Mouse (Mus musculus) frontal cortex, adult (tissue): ENCODE data around the gene Carmil1.

ENCODE experiments used
- ATAC-seq: cut with Nextera tagmentation; 2 replicates; pipeline ENCODE4 v1.9.2; 2017; ENCODE audit warnings: mild to moderate bottlenecking, moderate library complexity, mixed read lengths; ENCODE audit not compliant: low TSS enrichment

Carmil1 gene

DNA sequence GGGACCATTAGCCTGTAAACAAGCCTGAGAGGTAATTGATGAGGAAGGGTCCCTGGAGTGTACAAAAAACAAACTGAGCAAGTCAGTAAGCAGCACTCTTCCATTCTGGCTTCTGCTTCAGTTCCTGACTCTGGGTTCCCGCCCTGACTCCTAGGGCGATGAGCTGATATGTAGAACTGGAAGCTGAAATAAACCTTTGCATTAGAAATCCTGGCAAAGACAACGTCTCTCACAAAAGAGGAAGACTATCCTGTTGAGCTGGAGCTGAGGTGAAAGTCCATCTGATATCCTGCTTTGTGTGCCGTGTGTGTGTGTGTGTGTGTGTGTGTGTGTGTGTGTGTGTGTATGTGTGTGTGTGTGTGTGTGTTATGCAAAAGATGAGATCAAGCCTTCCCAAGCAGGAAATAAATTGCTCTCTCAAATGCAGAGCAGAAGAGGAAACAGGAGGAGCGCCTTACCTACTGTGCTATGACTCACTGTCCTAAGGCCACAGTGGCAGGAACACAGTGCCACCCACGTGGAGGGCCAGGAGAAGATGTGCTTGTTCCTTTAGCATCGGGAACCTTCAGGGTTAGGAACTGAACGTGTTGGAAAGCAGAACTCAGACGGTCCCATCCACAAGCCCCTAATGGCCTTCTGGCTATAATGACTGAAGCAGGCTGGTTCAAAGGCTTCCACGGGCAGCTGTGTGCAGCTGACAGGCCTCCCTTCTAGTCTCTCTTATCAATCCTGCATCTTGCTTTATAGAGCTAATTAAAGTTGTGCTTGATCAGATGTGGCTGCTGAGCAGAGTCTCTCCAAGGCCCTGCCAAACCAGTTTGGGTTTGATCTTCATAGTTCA lies 19.6 kb downstream of the Carmil1 start:
- peak; percentile 47; the same call in 1 of the 2 replicates for ATAC-seq

DNA sequence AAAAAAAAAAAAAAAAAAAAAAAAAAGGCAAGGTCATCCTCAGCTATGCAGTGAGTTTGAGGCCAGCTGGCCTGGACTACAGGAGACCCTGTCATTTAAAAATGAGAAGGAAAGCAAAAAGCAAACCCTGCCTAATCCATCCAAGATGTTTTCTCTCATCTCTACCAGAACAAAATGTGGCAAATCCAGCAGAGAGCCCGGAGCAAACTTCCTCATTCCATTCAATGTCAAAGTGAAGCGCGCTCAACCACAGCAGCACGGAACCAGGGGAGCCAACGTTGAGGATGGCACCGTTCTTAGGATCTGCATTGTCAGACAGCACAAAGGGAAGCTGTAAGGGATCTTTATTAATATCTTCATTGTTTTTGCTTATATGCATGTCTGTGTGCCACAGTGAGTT lies 22.8 kb downstream of the Carmil1 start:
- no peak for ATAC-seq

DNA sequence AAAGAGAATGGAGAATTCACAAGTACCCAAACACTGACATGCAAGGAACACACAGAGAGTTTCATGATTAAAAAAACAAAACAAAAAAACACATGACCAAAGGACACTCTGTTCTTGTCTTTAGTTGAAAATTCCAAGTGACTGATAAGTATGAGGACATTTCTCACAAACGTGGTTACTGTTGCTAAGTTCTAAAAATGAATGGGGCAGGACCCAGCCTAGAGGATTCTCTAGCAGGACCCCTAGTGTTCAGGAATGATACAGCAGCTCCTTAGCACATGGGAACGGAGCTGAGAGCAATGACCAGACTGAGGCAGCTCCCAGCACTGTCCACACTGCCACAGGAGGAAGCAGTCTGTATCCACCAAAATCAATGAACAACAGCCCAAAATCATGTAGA lies 26.6 kb downstream of the Carmil1 start:
- ATAC-seq = peak; percentile 88

DNA sequence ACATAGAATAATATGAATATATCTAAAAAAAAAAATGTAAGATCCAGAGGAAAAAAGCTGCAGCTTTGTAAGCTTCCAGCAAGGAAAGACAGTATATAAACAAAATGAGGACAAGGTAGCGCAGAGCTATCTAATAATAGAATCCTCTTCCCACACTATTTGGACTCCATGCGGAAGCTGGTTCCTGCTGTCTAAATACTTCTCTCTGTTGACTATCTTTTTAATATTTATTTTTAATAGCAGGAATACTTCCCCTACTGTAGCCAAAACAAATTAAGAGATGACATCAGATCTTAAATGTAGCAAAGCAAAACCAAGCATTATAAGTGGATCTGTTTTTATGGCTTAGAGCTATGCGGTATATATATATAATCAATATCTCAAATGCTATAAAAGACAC lies 27.0 kb downstream of the Carmil1 start:
- ATAC-seq = 0 out of 2 replicates have a peak, but pooled peaks have one; percentile 28

DNA sequence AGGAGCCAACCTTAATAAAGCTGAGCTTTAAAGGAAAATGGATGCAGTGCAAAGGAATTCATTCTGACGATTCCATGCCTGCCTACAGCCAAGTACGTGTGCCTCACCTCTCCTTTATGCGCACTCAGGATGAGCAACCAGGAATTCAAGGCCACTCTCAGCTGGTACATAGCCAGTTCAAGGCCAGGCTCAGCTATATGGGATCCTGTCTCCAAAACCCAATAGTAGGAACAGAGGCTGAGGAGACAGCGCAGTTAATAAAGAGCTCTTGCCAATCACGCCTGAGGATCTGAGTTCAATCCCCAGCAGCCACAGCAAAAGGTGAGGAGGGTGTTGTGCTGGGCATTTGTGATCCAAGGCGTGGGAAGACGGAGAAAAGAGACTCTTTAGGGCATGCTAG lies 29.4 kb downstream of the Carmil1 start:
- ATAC-seq = no peak

DNA sequence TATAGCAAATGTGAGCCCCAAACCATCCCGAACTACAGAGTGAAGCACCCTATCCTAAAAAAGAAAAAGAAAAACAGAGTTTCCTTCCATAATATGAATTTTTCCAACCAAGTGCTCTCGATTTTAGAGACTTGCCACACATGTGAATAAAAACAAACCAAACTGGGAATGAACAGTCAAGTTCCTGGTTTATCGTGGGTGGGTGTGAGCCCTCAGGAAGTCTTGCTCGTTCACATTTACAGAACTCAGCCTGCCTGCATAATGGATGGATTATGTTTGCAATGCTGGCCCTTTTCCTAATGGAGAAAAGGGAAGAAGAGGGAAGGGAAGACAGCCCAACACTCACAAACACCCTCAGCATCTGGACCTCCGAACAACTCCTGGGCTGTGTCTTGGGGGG lies 32.7 kb downstream of the Carmil1 start:
- peak; percentile 72 for ATAC-seq

DNA sequence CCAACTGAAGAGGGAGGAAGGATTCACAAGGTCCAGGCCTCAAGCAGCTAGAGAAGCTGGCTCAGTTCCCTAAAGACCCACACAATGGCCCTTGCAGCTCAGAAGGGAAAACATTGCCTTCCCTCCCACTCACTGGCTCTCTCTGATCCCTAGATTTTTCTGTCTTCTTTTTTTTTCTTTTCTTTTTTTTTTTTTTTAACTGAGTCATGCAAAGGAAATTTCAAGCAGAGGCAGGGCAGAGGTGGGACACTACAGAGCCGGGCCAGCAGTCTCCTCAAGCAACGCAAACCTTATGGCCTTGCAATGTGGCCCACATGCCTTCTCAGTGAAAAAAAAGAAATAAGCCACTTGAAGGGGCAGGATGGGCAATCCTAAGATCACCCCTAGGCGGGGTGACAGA lies 33.2 kb downstream of the Carmil1 start:
- peak; percentile 20 for ATAC-seq

DNA sequence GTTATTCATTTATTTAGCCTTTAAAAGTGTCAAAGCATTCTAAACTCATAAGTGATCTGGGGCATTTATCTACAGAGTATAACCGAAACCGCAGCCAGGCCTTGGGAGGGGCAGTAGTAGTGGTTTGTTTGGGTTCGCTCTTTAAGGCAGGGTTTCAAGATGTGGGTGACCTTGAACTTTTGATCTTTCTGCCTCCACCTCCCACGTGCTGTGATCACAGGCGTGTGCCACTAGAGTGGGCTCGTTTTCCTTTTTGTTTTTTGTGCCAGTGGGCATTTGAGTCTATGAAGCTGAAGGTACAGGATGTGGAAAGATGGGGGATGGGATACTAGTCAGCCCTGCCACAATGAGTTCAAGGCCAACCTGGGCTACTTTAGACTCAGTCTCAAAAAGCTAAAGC lies 34.3 kb downstream of the Carmil1 start:
- ATAC-seq = no peak

DNA sequence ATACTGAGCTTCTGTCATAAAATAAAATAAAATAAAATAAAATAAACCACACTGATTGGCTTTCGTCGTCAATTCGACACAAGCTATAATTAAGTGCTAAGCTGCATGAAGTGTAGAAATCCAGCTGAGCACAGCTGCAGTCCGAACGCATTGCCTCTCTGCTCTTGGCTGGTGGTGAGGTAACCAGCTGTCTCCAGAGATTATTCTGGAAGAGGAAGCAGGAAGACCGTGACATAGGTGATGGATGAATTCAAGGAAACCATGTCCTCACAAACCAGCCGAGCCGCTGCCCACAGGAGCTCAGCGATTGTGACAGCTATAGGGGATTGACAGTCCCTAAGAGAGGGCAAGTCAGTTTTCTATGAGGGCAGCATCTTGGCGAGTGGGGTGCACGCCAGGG lies 36.0 kb downstream of the Carmil1 start:
- ATAC-seq = no peak

DNA sequence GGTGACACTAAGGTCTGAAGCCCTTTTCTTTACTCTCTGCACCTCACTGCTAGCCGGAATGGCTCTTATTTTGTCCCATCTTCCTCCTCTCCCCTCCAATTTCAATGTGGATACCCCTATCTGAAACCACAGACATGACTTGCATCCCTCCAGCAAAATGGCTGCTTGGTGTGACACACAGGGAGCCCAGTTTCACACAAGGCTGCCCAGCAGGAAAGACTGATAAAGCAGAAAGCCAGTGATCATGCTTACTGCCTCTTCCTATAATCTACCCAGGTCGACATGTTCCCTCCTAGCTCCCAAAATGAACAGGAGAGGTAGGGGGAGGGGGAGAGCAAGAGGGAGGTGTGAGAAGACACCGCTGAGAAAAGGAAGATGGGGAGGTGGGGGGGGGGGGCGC lies 36.6 kb downstream of the Carmil1 start:
- no peak for ATAC-seq

DNA sequence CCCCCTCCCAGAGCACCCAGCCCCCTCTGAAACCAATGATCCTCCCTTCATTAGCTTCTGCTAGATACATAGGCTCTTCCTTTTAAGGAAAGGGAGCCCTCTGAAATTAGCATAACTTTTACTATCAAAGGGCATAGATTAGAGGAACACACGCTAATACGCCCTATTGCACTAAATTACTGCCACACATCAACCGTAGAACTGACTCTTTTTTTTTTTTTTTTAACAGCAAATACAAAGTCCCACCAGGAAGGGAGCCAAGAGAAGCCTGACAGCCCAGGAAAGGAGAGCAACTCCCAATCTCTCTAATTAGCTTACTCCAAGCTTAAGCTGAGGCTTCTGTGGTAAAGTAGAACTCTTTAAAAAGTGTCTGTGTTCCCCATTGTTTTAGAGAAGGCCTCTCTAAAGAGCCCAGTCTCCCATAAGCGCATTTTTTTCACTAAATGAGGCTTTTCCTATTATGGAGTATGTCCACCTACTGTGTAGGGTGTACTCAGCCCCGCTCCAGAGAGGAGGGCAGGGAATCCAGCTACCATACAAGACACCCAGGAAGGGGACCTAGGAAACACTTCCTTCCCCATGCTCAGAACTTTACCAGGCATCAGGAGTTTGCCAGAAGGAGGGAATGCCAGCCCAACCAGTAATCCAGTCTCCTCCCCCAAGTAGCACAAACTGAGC lies 38.0 kb downstream of the Carmil1 start:
- ATAC-seq = no peak

DNA sequence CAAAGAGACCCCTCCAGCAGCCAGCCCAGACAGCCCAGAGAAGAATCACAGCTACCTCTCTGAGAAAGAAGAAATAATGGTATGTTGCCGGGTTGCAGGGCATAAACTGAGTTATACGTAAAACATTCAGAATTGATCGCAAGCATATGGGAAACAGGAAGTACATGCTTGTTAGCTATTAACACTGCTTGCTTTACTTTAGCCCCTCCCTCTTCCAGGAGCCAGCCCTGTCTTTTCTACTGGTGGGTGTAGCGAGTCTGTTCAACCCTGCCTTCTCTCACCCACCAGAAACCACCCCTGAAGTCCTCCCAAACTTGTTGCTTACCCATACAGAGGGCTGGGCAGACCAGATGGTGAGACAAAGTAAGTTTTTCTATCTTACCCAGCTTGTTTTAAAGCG lies 39.4 kb downstream of the Carmil1 start:
- ATAC-seq = no peak

DNA sequence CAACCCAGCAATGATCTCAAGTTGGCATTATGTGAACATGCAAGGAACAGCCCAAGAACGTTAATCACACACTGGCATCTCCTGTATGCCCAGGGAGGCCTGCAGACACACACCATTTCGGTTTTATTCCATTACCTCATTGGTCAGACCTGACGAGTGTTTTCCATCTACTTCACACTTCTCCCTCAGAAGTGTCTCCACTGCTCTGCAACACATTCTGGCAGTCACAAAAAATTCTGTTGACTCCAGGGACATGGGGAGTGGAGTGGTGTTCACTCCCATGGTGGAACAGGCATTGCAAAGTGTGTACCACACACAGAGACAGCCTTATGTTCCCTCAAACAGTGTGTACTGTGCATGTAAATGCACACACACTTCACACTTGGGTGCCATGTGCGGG lies 40.2 kb downstream of the Carmil1 start:
- peak; percentile 51 for ATAC-seq

DNA sequence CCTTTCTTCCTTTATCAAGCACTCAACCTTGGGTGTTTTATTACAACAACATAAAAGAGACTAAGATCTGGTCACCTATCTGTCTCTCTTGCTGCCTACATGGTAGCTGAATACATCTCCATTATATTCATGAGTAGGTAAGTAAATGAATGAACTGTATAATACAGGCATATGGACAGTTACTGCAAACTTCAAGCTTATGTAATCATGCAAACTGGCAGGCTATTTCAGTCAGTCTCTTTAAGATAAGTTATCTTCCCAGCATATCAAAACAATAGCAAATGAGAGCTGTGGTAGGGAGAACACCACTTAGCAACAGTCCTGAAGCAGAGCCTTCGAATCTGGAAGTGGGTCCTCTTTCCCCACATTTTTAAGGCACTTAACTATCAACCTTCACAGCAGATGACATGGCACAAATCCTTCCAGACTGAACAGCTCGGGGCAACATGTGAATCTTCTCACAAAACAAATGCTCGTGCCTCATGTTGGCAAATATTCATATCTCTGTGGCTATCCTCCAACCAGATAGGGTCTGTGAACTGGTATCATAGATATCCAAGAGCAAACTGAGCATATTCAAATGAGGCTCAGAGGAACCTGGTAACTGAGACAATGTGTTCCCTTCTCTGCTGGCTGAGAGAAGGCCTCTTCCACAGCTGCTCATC lies 42.0 kb downstream of the Carmil1 start:
- ATAC-seq = peak; percentile 77

DNA sequence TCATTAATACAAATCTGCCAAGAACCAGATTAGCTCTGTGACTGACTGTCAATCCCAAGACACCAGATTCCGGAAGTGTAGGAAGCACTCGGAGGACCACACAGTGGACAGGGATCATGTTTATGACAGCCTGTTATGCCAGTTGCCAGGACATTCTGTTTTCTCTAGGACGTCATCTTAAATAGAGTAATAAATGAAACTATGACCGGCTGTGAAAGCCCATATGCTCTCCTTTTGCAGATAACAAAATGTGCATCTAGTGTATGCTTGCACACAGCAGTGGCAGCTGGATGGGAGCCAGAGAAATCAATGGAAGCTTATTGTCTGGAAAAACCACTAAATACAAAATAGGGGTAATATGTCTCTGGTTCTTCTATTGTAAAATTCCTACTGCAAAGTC lies 43.9 kb downstream of the Carmil1 start:
- ATAC-seq = no peak

DNA sequence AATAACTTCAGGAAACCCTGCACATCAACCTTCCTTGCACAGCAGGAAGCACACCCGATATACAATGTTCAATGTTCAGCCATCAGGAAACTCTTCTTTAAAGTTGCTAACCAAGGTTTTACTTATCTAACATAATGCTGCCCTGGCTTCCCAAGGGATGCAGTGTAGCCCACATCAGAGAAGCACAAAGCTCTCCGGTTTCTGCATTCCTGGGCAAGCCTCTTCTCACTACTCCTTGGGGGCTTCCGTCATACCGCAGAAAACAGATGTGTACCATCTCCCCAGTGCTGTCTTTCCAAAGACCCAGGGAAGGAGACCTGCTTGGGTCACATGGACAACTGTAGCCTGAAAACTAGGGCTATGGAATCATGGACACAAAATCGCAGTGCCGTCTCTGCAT lies 47.8 kb downstream of the Carmil1 start:
- ATAC-seq = no peak

DNA sequence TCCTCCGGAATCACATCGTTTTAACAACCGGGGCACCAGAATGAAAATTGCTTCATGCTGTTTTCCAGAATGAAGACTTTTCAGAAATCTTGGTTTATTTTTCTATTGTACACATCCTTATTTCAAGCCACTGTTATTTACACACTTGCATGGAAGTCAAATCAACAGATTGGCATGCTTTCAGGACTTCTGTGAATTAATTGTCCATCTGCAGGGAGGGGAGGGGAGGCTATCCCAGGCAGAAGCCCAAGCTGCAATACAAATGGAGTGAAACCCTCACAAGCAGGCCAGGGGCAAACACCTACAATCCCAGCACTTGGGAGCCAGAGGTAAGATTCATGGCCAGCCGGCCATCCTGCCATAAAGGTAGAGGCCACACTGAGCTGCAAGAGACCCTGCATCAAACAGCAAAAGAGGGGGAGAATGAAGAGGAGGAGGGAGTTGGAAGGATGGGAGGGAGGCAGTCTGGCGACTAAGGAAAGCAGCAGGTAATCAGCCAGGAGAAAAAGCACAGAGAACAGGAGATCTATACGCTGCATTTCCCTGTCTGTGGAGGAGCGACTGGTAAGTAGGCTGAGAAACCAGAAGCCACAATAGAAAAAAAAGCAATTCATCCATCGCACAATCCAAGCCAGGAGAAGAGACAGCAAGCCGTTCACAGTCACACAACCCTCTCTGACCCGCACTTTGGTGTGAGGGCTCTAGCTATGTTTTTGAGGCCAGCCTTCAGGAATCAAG lies 48.7 kb downstream of the Carmil1 start:
- peak; percentile 58 for ATAC-seq

DNA sequence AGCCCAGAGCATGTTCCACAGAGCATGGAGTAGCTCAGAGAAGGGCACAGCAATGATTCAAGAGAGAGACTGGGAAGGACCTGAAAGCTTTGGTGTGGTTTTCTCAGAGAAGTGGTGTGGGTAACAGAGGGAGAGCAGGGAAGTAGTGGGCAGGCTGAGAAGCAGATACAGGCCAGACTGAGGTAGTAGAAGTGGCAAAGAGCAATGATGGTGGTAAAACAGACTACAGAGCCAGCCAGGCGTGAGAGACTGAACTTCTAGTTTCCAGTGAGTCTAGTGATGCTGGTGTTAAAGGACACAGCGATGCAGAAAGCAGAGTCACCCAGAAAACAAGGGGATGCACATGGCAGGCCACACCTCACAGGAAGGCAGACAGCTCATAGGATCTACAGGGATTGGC lies 49.4 kb downstream of the Carmil1 start:
- no peak for ATAC-seq

DNA sequence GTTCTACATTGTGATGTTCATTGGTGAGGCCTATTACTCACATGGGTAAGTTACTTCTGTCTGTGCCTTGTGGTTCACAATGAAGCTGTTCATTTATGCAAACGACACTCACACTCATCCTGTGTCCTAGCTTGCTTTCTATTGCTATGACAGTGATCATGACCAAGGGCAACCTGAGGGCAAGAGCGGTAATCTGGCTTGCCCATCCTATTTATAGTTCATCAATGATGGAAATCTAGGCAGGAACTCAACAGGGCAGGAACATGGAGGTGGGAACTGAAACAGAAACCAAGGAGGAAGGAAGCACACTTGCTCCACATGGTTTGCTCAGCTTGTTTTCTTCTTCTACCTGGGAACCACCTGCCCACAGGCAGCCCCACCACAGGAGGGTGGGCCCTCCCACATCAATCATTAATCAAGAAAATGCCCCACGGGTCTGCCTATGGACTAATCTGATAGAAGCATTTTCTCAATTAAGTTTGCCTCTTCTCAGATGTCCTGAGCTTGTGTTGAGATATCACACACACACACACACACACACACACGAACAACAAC lies 50.0 kb downstream of the Carmil1 start:
- ATAC-seq = no peak

DNA sequence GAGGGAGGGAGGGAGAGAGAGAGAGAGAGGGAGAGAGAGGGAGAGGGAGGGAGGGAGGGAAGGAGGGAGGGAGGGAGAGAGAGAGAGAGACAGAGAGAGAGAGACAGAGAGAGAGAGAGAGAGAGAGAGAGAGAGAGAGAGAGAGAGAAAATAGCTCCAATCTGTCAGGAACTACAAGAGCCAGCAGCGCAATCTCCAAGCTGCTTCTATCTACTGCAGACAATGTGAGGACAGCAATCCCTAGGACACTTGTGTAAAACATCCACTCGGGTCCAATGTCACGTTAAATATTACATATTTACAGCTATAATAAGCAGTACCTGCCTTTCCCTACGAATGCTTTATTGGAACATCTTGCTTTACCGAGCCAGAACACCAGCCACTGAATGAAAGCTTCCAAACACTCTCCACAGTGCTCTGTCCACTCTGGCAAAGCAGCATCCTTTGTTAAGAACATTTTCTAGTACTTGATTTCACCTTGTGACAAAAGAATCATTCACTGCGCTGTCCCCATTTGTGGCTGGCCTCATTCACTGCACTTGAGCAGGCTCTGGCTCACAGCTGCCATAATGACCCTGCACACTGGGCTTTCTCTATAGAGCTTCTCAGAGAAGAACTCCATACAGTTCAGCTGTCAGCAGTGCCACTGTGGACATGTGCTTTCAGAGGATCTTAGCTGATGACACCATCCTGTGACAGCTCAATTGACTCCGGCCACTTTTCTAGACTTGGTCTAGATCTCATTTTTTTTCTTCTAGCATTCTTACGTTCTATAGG lies 57.0 kb downstream of the Carmil1 start:
- ATAC-seq = peak; percentile 75

DNA sequence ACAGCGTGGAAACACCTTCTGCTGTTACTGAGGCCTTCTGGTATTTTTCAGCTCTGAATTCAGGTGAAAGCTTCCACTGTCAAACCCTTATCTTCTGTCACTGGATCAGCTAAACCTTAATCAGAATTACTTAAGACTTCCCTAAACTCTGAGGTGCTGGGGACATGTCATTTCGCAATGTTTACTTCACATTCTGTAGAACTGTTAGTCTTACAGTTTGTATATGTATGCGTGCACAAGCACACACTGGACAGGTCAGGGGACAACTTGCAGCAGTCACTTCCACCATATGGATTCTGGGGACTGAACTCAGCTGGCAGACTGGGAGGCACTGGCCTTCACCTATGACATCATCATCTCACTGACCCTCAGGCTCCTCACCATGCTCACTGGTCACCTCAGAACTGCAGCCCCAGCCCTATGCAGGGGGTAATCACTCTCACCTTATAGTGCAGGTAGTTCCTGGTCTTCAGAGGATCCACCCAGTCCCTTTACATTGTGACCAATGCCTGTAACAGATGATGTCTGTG lies 60.1 kb downstream of the Carmil1 start:
- no peak for ATAC-seq
